Mouse (Mus musculus): ENCODE results near the gene Olfr1337. TPM values are rescaled to one million over a fixed set of nuclear protein-coding genes. Genes with fewer than 3 reads are reported as not detected.
"Not testable (repeated sequence)": the region's sequence is repeated elsewhere in the genome, so short reads cannot be mapped to it uniquely, and the experiment has no call there.

The Olfr1337 gene
- total RNA-seq (2021): not detected
- long read RNA-seq, experiment 1: 0 reads
- long read RNA-seq, experiment 2: 0 reads

GRCm38 (mm10) chr4:118782486-118782885 lies at the start of gene Olfr1337:
Gene Olfr1337 (minus strand): TSS chr4:118782586.
- intact Hi-C loops (cut with DNase I; ENCODE audit: low total_unique reads): no loop called here
- DNase-seq: no peak

GRCm38 (mm10) chr4:118818921-118819320 lies 36.5 kb upstream of the Olfr1337 start:
- DNase-seq: no peak
- intact Hi-C loops (cut with DNase I; ENCODE audit: low total_unique reads): no loop called here

GRCm38 (mm10) chr4:118809844-118810243 lies 27.5 kb upstream of the Olfr1337 start, which contains the start of gene Olfr1335:
Gene Olfr1335 (minus strand): TSS chr4:118809944.
- no peak for DNase-seq
- intact Hi-C loops (cut with DNase I; ENCODE audit: low total_unique reads): no loop called here

- intact Hi-C loops (cut with DNase I; ENCODE audit: low total_unique reads); DNase-seq: not testable (repeated sequence)
Measured at GRCm38 (mm10) chr4:118792796-118793195, 10.4 kb upstream of the Olfr1337 start.

- DNase-seq: no peak
- intact Hi-C loops (cut with DNase I; ENCODE audit: low total_unique reads): no loop called here
Measured at GRCm38 (mm10) chr4:118758637-118759036, 23.7 kb downstream of the Olfr1337 start, which contains the start of gene Olfr1338. Gene Olfr1338 (minus strand): TSS chr4:118758737.

GRCm38 (mm10) chr4:118741881-118742280 lies 40.5 kb downstream of the Olfr1337 start:
- intact Hi-C loops (cut with DNase I; ENCODE audit: low total_unique reads): no loop called here
- no peak for DNase-seq

GRCm38 (mm10) chr4:118740988-118741698 lies 41.2 kb downstream of the Olfr1337 start:
- no peak for DNase-seq
- intact Hi-C loops (cut with DNase I; ENCODE audit: low total_unique reads): no loop called here

GRCm38 (mm10) chr4:118739574-118739973 lies 42.8 kb downstream of the Olfr1337 start:
- DNase-seq: no peak
- intact Hi-C loops (cut with DNase I; ENCODE audit: low total_unique reads): no loop called here

GRCm38 (mm10) chr4:118731875-118732274 lies 50.5 kb downstream of the Olfr1337 start, which contains the start of gene Olfr1339:
Gene Olfr1339 (plus strand): TSS chr4:118732175.
- DNase-seq: no peak
- intact Hi-C loops (cut with DNase I; ENCODE audit: low total_unique reads): no loop called here

Other genes with a start within 250 kb of the Olfr1337 start
- under 1 TPM in 1 of 2 experiments, not detected in 1; 0.12 TPM for gene Tmem125, start 238.5 kb downstream of the Olfr1337 start, total RNA-seq (2021)
- gene Cfap57, start 161.8 kb downstream of the Olfr1337 start, total RNA-seq (2021): not detected
- 10 to 100 TPM; 30.1 to 33.5 TPM for gene Ebna1bp2, start 161.8 kb downstream of the Olfr1337 start, total RNA-seq (2021)
- not detected for gene Olfr62, start 123.6 kb downstream of the Olfr1337 start, total RNA-seq (2021)
- not detected for gene Olfr1342, start 89.8 kb downstream of the Olfr1337 start, total RNA-seq (2021)
- gene Olfr1341, start 79.1 kb downstream of the Olfr1337 start, total RNA-seq (2021): not detected
- not detected for gene Olfr1340, start 62.4 kb downstream of the Olfr1337 start, total RNA-seq (2021)
- gene Olfr1339, start 50.4 kb downstream of the Olfr1337 start, total RNA-seq (2021): not detected
- not detected for gene Olfr1338, start 23.8 kb downstream of the Olfr1337 start, total RNA-seq (2021)
- not detected for gene Olfr1335, start 27.4 kb upstream of the Olfr1337 start, total RNA-seq (2021)
- gene Olfr1333, start 53.7 kb upstream of the Olfr1337 start, total RNA-seq (2021): not detected
- not detected for gene Olfr1331, start 82.1 kb upstream of the Olfr1337 start, total RNA-seq (2021)
- not detected for gene Olfr1330, start 106.0 kb upstream of the Olfr1337 start, total RNA-seq (2021)
- not detected for gene Olfr1329, start 134.9 kb upstream of the Olfr1337 start, total RNA-seq (2021)
- not detected for gene Olfr1328, start 156.0 kb upstream of the Olfr1337 start, total RNA-seq (2021)
- gene Lao1, start 179.0 kb upstream of the Olfr1337 start, total RNA-seq (2021): under 1 TPM; 0.23 to 0.73 TPM

Measured in gastrocnemius, postnatal 14 days (tissue).